Mouse (Mus musculus): ENCODE data around the gene Morn3. TPM values are rescaled to one million over a fixed set of nuclear protein-coding genes. Genes with fewer than 3 reads are reported as not detected.
A peak's percentile ranks its signal among the peaks of the same experiment; 100 is the strongest.

Morn3 gene
- not detected for total RNA-seq (2021)

DNA sequence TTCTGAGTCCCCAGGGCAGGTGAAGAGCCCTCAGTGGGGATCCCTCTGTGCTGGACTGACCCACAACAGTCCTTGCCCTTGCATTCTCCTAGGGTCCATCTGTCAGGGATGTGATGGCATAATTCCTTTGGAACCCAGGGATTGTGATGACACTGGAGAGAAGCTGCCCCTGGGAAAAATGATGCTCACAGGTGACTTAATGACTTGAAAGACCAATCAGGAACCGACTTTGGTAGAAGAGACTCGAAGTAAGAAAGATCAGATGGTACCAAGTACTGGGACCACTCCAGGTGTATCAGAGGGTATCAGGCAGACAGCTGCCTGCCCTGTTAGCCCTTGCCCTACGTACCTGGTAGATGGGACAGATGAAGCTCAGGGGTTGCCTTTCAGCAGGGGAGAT lies at the start of gene Morn3:
Morn3 (minus strand) TSS at position 101 of the 400 bp plus-strand sequence.
- intact Hi-C loops (cut with DNase I) = loop anchor here (1.0 kb wide), 3 partner anchors 34 to 122 kb away; no protein-coding TSS in a partner anchor
- no peak for DNase-seq

DNA sequence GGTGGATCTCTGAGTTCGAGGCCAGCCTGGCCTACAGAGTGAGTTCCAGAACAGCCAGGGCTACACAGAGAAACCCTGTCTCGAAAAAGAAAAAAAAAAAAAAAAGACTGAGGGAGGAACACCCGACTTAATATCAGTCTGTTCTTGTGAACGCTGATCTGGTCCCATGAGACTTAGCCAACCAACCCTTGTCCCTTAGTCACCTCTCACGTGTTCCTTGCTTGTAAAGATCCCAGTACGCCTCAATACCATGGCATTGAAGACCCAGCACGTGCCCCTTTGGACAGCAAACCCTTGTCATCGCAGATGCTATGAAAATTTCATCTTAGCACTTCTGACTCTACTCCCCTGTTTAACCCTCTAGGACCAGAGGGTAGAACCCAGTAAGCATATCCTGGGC lies 49.5 kb upstream of the Morn3 start:
- intact Hi-C loops (cut with DNase I) = no loop called here
- DNase-seq = no peak

DNA sequence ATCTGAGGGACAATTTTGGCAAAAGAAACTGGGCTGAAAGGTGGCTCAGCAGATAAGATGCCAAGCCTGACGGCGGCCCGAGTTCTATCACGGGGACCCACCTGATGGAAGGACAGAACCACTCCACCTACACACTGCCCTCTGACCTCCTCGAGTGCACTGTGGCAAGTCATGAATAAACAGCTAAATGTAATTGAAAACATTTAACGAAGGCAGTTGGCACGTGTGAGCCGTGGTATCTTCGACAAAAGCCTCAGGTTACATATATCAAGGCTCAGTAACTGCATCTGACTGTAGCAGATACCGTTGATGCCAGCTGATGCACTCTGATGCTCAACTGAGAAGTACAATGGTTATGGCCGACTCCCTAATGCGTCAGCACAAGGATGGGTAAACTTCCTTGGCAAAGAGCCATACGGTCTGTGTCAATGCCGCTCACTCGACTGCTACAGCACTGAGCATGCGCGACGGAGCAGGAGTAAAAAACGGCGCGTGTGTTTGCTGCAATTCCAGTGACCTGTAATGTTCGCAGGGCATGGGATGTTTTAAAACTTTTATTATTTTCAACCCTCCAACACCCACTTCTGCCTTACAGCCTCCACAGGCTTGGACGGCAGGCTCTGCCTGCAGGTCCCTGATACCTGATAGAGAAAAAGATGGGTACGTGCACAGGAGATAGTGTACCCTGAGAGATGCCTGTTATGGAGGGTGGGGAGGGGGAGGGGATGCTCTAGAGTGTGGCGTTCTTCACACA lies 47.6 kb upstream of the Morn3 start:
- intact Hi-C loops (cut with DNase I) = no loop called here
- DNase-seq = no peak

- DNase-seq = no peak
- intact Hi-C loops (cut with DNase I) = no loop called here
Measured at GRCm38 (mm10) chr5:123093077-123093633, 46.3 kb upstream of the Morn3 start.

DNA sequence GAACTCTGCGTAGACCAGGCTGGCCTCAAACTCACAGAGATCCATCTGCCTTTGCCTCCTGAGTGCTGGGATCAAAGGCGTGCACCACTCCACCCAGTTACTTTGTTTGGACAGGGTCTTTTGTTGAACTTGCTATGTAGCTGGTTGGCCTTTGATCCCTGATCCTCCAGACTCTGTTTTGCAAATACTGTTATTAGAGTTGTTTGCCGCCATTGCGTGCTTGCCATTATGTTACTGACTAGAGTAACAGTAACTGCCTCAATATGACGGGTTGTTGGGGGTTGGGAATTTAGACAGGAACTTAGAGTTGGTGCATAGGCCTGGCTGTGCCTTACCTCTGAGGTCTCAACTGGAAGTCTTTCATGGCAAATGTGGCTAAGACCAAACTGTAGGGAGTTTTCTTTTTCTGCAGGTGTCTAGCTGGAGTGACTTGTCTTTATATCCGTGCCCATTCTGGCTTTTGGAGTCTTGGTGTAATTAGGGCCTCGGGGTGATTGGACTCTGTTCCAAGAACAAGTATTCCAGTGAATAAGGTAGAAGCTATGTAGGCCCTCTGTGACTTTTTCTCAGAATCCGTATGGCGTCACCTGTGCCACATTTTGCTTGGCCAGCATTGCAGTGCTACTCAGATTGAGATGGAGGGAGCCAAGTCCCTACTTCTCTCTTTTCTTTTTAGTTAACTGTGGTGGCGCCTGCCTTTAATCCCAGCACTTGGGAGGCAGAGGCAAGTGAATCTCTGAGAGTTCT lies 43.9 kb upstream of the Morn3 start:
- intact Hi-C loops (cut with DNase I) = no loop called here
- no peak for DNase-seq

GRCm38 (mm10) chr5:123088784-123089183 lies 42.0 kb upstream of the Morn3 start:
- intact Hi-C loops (cut with DNase I) = no loop called here
- DNase-seq = no peak

GRCm38 (mm10) chr5:123086501-123086900 lies 39.7 kb upstream of the Morn3 start:
- intact Hi-C loops (cut with DNase I) = no loop called here
- no peak for DNase-seq

DNA sequence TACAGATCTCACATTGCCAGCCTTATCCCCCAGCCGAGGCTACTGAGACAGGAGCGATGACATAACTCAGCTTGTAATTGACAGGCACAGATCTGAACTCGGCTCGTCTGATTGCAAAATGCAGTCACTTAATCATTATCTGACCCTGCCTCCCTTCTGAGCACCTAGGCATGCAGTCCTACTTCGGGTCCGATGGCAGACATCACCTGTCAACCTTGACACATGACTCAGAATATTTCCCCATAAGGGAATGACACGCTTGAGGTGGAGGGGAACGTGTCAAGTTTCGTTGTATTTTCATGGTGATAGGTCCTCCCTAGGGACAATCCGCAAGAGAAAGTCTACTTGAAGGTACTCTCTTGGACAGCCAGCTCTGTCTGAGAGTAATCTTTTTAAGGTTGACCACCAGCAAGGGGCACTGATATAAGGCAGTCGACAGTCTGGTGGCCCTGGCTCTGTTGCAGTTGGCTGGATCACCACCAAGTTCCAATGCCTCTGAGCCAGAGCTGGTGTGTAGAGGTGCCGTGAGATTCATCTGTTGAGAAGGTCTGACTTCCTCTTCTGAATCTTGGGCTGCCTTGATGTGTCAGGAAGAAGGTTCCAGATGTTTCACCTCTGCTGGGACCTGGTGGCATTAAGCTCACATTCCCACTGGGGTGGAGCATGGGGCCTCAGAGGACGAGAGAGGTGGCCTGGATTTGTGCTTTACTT lies 36.7 kb upstream of the Morn3 start:
- intact Hi-C loops (cut with DNase I) = no loop called here
- DNase-seq = no peak

GRCm38 (mm10) chr5:123080510-123080909 lies 33.7 kb upstream of the Morn3 start:
- DNase-seq = no peak
- intact Hi-C loops (cut with DNase I) = no loop called here

DNA sequence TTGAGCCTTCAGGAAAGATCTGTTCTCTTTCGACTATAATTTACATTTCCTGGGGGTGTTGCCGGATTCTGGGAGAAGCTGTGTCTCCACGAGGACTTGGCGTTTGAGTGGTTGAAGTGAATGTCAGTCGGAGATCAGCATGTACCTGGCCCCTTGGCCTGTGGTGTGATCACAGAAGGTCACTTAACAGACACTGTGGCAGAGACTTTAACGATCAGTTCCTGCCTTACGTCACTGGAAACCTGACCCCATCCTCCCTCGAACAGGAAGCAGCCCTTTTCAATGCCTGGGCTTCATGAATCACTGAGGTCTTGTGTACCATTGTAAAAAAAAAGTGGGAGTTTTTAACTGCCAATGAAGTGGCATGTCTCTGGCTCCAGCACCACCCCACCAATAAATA lies 33.2 kb upstream of the Morn3 start:
- no peak for DNase-seq

DNA sequence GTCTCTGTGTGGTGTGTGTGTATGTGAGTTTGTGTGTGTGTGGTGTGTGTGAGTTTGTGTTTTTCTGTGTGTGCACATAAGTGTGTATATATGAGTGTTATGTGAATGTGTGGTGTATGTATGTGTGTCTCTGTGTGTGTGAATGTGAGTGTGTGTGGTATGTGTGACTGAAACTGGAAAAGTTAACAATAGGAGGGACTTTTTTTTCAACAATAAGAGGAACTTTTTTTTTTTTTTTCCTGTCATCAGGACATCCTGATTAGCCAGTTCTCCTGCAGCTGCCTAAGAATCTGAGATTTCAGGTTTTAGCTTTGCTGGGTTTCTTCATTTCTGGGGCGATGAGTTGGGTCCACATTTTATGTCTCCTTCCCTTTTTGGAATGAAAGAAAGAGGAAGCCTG lies 32.8 kb upstream of the Morn3 start:
- intact Hi-C loops (cut with DNase I) = no loop called here

More for the DNA sequence above, 33.2 kb upstream of the Morn3 start:
- intact Hi-C loops (cut with DNase I) = no loop called here

DNA sequence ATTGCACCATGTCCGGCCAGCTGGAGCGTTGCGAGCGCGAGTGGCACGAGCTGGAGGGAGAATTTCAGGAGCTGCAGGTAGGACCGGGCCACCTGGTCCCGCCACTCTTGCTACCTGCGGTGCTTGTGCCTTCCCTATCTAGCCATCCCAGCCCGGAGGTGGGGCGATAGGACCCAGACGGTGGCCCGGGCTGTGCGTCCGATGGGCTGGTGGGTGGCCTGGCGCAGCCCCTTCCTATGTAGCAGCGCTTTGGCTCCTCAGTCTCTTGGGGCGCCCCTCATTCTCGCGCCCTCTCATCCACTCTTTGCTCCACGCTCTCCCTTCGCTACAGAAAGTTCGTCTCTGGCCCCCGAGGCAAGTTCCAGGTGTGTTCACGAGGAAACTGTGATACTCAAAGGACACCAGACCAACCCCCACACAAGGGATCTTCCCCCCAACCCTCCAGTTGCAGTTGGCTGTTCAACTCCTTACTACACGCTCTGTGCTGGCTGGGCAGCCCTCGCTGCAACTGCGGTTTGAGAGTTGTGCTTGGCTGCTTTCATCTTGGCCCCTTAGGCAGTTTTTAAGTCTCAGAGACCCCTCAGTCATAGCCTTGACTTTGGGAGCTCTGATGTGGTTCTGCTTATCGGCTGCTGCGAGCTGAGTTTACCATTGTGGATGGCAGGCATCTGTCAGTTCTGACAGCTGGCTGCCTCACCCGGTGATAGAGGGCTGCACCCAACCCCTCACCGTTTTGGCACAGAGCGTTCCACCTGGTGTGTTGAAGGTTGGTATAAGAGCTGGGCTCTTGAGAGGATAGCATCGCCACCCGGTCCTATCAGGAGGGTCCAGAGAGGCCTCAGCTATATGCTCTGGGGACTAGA lies 29.8 kb upstream of the Morn3 start:
- intact Hi-C loops (cut with DNase I) = no loop called here
- DNase-seq = no peak

More for the DNA sequence above, 32.8 kb upstream of the Morn3 start:
- no peak for DNase-seq

- intact Hi-C loops (cut with DNase I) = loop anchor here (2.0 kb wide), 1 partner anchor 41 kb away; no protein-coding TSS in a partner anchor
- DNase-seq = peak; percentile 95
Measured at GRCm38 (mm10) chr5:123075576-123076418, 29.0 kb upstream of the Morn3 start.

- no peak for DNase-seq
- intact Hi-C loops (cut with DNase I) = no loop called here
Measured at GRCm38 (mm10) chr5:123068714-123069113, 21.9 kb upstream of the Morn3 start.

DNA sequence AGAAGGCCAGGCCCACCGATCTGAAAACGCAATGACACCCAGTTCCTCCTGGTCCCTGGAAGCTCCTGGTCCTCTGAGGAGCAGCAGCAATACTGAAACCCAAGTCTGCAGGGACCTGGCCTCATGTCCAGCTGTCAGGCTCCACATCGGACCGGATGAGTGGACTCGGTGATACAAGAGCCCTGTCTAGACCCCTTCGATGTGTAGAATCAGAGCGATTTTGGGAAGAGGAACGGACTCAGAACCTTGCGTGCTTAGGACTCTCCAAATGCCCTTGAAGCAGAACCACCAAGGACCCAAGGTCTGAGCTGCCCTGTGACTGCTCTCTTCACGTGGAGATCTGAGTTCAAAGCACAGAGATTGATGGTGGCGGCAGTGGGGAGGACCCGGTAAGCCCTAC lies 21.3 kb upstream of the Morn3 start, which contains the start of gene Tmem120b:
Tmem120b (plus strand) TSS at position 301 of the 400 bp plus-strand sequence.
- intact Hi-C loops (cut with DNase I) = no loop called here

GRCm38 (mm10) chr5:123067395-123067995 lies 20.7 kb upstream of the Morn3 start:
- peak in 1 of 2 experiments; percentile 36 for DNase-seq
- intact Hi-C loops (cut with DNase I) = no loop called here

More for the DNA sequence above, 21.3 kb upstream of the Morn3 start, which contains the start of gene Tmem120b:
- no peak for DNase-seq

- intact Hi-C loops (cut with DNase I) = loop anchor here (1.0 to 2.0 kb wide), 2 partner anchors 85 to 90 kb away; no protein-coding TSS in a partner anchor
- peak; percentile 59 to 67 for DNase-seq
Measured at GRCm38 (mm10) chr5:123064207-123064606, 17.4 kb upstream of the Morn3 start.

DNA sequence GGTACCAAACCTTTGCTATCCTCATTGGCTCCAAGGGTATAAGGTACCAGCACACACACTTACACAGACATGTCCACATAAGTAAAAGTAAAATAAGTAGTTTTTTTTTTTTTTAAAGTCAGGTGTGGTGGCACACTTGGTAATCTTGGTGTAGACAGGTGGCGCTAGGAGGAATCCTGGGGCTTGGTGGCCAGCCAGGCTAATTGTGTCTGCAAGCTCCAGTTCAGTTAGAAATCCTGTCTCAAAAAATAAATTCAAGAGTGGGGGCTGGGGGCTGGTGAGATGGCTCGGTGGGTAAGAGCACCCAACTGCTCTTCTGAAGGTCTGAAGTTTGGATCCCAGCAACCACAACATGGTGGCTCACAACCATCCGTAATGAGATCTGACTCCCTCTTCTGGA lies 16.3 kb upstream of the Morn3 start:
- no peak for DNase-seq
- intact Hi-C loops (cut with DNase I) = loop anchor here (1.0 kb wide), 1 partner anchor 69 kb away; the partner anchor contains the start of gene Rhof

Data from heart, postnatal 36 days (tissue).